Mouse (Mus musculus): ENCODE measurements around the gene Sv2b.

DNA sequence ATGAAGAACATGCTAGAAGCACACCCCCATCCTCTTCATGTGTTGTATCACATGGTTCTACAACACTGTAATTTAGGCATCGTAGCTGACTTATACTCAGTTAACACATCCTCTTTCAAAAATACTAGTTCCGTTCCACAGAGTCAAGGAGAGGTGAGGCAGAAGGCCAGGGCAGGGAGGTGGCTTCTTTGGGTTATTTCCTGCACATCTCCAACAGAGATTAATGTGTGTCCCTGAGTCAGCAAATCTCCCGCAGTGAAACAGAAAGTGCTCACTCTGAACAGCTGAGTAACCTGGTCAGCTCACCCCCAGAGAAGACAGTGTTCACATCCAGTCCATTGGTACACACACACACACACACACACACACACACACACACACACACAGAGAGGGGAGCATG is 118.9 kb downstream of the Sv2b start:
- TF ChIP-seq CTCF (IDR thresholded peaks at IDR 0.05; ENCODE audit: extremely low read depth, insufficient read length, insufficient replicate concordance, low read depth, low read length), result no peak
- TF ChIP-seq POLR2A (IDR thresholded peaks at IDR 0.05; ENCODE audit: low read depth, low read length), result no peak

Data from small intestine, adult 2 months (tissue).